Mouse (Mus musculus) regulatory T cell (primary cell): ENCODE results near the gene Cenpo.

Source experiments
- in situ Hi-C: fragments of 300-600 bp; cut with MboI, MseI; formaldehyde crosslinking; loops from one replicate; pipeline ENCODE4 v1.15.1; 2025; ENCODE audit warnings: high pct_unique_total_duplicates

Cenpo gene

GRCm38 (mm10) chr12:4201454-4202200 lies 32.5 kb downstream of the Cenpo start:
- in situ Hi-C loops: no loop called here

- in situ Hi-C loops: no loop called here
These were observed 34.8 kb downstream of the Cenpo start for GRCm38 (mm10) chr12:4199271-4199670.

- in situ Hi-C loops: no loop called here
These were observed 35.4 kb downstream of the Cenpo start for GRCm38 (mm10) chr12:4198702-4199101.

- in situ Hi-C loops: no loop called here
These were observed 39.5 kb downstream of the Cenpo start for GRCm38 (mm10) chr12:4194643-4195042.

GRCm38 (mm10) chr12:4193025-4193740 lies 40.9 kb downstream of the Cenpo start:
- in situ Hi-C loops: no loop called here

GRCm38 (mm10) chr12:4192514-4192913 lies 41.6 kb downstream of the Cenpo start:
- in situ Hi-C loops: no loop called here

GRCm38 (mm10) chr12:4189060-4189447 lies 45.0 kb downstream of the Cenpo start:
- in situ Hi-C loops: no loop called here

GRCm38 (mm10) chr12:4188171-4189059 lies 45.7 kb downstream of the Cenpo start:
- in situ Hi-C loops: no loop called here

- in situ Hi-C loops: no loop called here
These were observed 49.4 kb downstream of the Cenpo start for GRCm38 (mm10) chr12:4184648-4185047.

GRCm38 (mm10) chr12:4180507-4180906 lies 53.6 kb downstream of the Cenpo start:
- in situ Hi-C loops: no loop called here

GRCm38 (mm10) chr12:4179671-4180233 lies 54.3 kb downstream of the Cenpo start:
- in situ Hi-C loops: no loop called here

GRCm38 (mm10) chr12:4178839-4179238 lies 55.3 kb downstream of the Cenpo start:
- in situ Hi-C loops: no loop called here

- in situ Hi-C loops: loop anchor here (5.0 kb wide), 1 partner anchor 76 kb away; no protein-coding TSS in a partner anchor
These were observed 60.8 kb downstream of the Cenpo start for GRCm38 (mm10) chr12:4173108-4173790.

GRCm38 (mm10) chr12:4169622-4170021 lies 64.5 kb downstream of the Cenpo start:
- in situ Hi-C loops: loop anchor here (5.0 kb wide), 1 partner anchor 72 kb away; no protein-coding TSS in a partner anchor

GRCm38 (mm10) chr12:4169058-4169457 lies 65.0 kb downstream of the Cenpo start:
- in situ Hi-C loops: no loop called here

GRCm38 (mm10) chr12:4166970-4167369 lies 67.1 kb downstream of the Cenpo start:
- in situ Hi-C loops: no loop called here

GRCm38 (mm10) chr12:4162886-4163285 lies 71.2 kb downstream of the Cenpo start:
- in situ Hi-C loops: no loop called here

GRCm38 (mm10) chr12:4160322-4160721 lies 73.8 kb downstream of the Cenpo start:
- in situ Hi-C loops: no loop called here

GRCm38 (mm10) chr12:4158868-4159632 lies 75.0 kb downstream of the Cenpo start:
- in situ Hi-C loops: no loop called here

GRCm38 (mm10) chr12:4158179-4158578 lies 75.9 kb downstream of the Cenpo start:
- in situ Hi-C loops: no loop called here
